ENCODE assay signal across 12 mouse cellular contexts in genomic region chr13:47336865-47337441, GRCm38 (mm10).
DNase-seq lines count a peak whose midpoint lies in the region; ATAC-seq and TF ChIP-seq lines count a peak whose summit lies in the region.
"Had no signal": no experiment of that assay in that cellular context is flagged by ENCODE, and none has a peak within 500 bp of the region (broad histone marks: within the 10 kb centered on the region; RNA-seq: fewer than 3 reads in every experiment).

No protein-coding gene starts in this region.

- no peaks in the 10 kb centered on the region for H3K79me3 ChIP-seq in C2C12 (ENCODE audit: low read depth)

- H3ac ChIP-seq in C2C12 (ENCODE audit: control insufficient read depth, insufficient read length, low read depth), result no peak overlapping the region

- H3K9ac ChIP-seq in forebrain, embryonic 12.5 days, result no peak overlapping the region
- H3K9ac ChIP-seq: embryonic facial prominence, embryonic 13.5 days; heart, embryonic 15.5 days had no signal

- H3K4me2 ChIP-seq in forebrain, embryonic 12.5 days, result no peak overlapping the region
- H3K4me2 ChIP-seq: embryonic facial prominence, embryonic 13.5 days; heart, embryonic 15.5 days had no signal

- no peak for TF ChIP-seq CTCF in C2C12 (IDR thresholded peaks at IDR 0.05; ENCODE audit: control insufficient read depth, insufficient read depth, insufficient read length)
- TF ChIP-seq CTCF in thymus, adult 2 months (IDR thresholded peaks at IDR 0.05; ENCODE audit: borderline replicate concordance, control insufficient read depth, extremely low read depth, insufficient read depth, low read length, poor library complexity), result no peak

- no peak for TF ChIP-seq POLR2A in thymus, adult 2 months (IDR thresholded peaks at IDR 0.05; ENCODE audit: control insufficient read depth, extremely low read depth, insufficient read depth, low read length, poor library complexity)

- intact Hi-C loops in left cerebral cortex, postnatal 4 days (cut with DNase I), result no loop called here
- intact Hi-C loops in heart, postnatal 10 days (cut with DNase I), result no loop called here

- peak overlapping the region; percentile 46; the same call in 1 of the 2 replicates for H3K27ac ChIP-seq in forebrain, embryonic 12.5 days
- H3K27ac ChIP-seq in thymus, adult 2 months (ENCODE audit: control insufficient read depth, insufficient read depth, low read length), result no peak overlapping the region
- H3K27ac ChIP-seq: embryonic facial prominence, embryonic 13.5 days; heart, embryonic 15.5 days had no signal

- 81% methylated on average over 15 of the region's 15 CpGs for WGBS in forebrain, embryonic 12.5 days
- 92% methylated on average over 15 of the region's 15 CpGs for WGBS in thymus, adult 2 months

- peak; percentile 59 for DNase-seq in gastrocnemius, postnatal 10 days
- no peak for DNase-seq in gastrocnemius, adult 8-10 months (ENCODE audit: low spot score in 2 of 2)
- peak; percentile 93 for DNase-seq in left cerebral cortex, postnatal 4 days
- no peak for DNase-seq in T-cell, adult 2 months (ENCODE audit: low spot score)
- DNase-seq in thymus, adult 2 months, result no peak
- DNase-seq in heart, postnatal 10 days, result no peak
- DNase-seq: lung, adult 18-20 months had no signal

- no peaks in the 10 kb centered on the region for H3K36me3 ChIP-seq in C2C12 (ENCODE audit: control insufficient read depth, insufficient read depth)
- no peaks in the 10 kb centered on the region for H3K36me3 ChIP-seq in forebrain, embryonic 12.5 days (replicated peaks)
- H3K36me3 ChIP-seq in thymus, adult 2 months (ENCODE audit: control insufficient read depth, insufficient read depth, low read length), result no peaks in the 10 kb centered on the region
- H3K36me3 ChIP-seq: embryonic facial prominence, embryonic 13.5 days; heart, embryonic 15.5 days had no signal

- no peak for ATAC-seq in forebrain, embryonic 12.5 days (ENCODE audit: low FRiP score)

- H3K27me3 ChIP-seq in C2C12 (ENCODE audit: control insufficient read depth, insufficient read depth, insufficient read length), result no peaks in the 10 kb centered on the region
- no peaks in the 10 kb centered on the region for H3K27me3 ChIP-seq in forebrain, embryonic 12.5 days
- H3K27me3 ChIP-seq in thymus, adult 2 months (ENCODE audit: control insufficient read depth, insufficient read depth, low read length), result no peaks in the 10 kb centered on the region
- H3K27me3 ChIP-seq: CH12.LX; embryonic facial prominence, embryonic 13.5 days; heart, embryonic 15.5 days had no signal

- peaks cover 9% of the 10 kb centered on the region; the same call in 1 of the 2 replicates for H3K4me1 ChIP-seq in forebrain, embryonic 12.5 days
- H3K4me1 ChIP-seq in thymus, adult 2 months (replicated peaks; ENCODE audit: control insufficient read depth, insufficient read depth, low read length), result no peaks in the 10 kb centered on the region

- H3K4me3 ChIP-seq in C2C12 (ENCODE audit: insufficient read depth, poor library complexity, severe bottlenecking), result no peak overlapping the region
- H3K4me3 ChIP-seq in forebrain, embryonic 12.5 days (replicated peaks), result no peak overlapping the region
- H3K4me3 ChIP-seq in thymus, adult 2 months (ENCODE audit: control insufficient read depth, insufficient read depth, low read length), result no peak overlapping the region
- H3K4me3 ChIP-seq: embryonic facial prominence, embryonic 13.5 days; heart, embryonic 15.5 days had no signal

- no peaks in the 10 kb centered on the region for H3K79me2 ChIP-seq in C2C12 (ENCODE audit: control insufficient read depth, insufficient read depth)

- H3K9me3 ChIP-seq in forebrain, embryonic 12.5 days, result no peaks in the 10 kb centered on the region
- H3K9me3 ChIP-seq: embryonic facial prominence, embryonic 13.5 days; heart, embryonic 15.5 days had no signal

TF ChIP-seq in C2C12, 6 proteins besides CTCF, POLR2A, EP300 and RAD21:
- peak; percentile 24 for TF ChIP-seq MYOD1 (IDR thresholded peaks at IDR 0.05; ENCODE audit: control insufficient read depth, insufficient read length, low read depth)
- no peak for TF ChIP-seq MYOG (IDR thresholded peaks at IDR 0.05; ENCODE audit: control insufficient read depth, extremely low read depth, insufficient read length)
- no peak for TF ChIP-seq CEBPB (IDR thresholded peaks at IDR 0.05; ENCODE audit: low read depth)
- TF ChIP-seq MAX (IDR thresholded peaks at IDR 0.05), result no peak
- no peak for TF ChIP-seq FOSL1 (IDR thresholded peaks at IDR 0.05; ENCODE audit: insufficient read depth, low read length, poor library complexity, severe bottlenecking)
- no peak for TF ChIP-seq USF1 (IDR thresholded peaks at IDR 0.05; ENCODE audit: low read depth)

Comparison
In these comparisons a context has a peak if more than half of its experiments do, and no peak if none do; other contexts are left out.
1. DNase-seq: peak in gastrocnemius, postnatal 10 days (single experiment) and left cerebral cortex, postnatal 4 days (single experiment); none in gastrocnemius, adult 8-10 months (0 of 2), T-cell, adult 2 months (single experiment), thymus, adult 2 months (single experiment) and heart, postnatal 10 days (0 of 2).